8 mouse cellular contexts compared by ENCODE assay signal in the genomic region with DNA sequence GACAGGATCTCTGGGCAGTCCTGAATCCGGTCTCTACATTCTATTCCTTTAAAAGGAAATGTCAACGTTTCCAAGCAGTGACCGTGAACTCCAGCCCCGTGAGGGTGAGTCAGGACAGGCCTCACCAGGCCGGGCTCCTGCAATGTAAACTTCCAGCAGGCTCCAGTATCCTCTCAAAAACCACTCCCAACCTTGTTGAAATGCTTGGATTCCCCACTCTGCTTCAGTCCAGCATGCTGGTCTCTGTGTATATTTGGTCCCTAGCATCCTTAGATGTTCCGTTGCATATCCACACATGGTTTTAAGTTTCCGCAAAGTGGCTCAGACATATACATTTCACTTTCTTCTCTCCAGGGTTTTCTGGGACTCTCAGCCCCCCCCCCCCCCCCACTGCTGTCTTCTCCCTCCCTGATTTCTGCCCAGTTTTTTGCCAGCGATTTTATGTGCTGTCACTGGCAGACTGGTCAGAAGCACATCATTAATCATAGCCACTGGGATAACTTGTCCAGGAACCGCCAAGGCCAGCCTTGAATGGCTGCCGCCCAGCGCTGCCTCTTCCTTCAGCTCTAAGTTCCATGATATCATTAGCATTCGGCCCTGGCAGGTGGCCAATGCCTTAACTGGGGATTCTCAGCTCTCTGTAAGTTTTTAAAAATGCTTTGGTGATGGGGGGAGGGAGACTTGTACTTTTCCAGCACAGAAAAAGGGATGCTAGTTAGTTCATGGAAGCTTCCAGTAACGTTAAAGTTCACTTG.
DNase-seq lines count a peak whose midpoint lies in the region; ATAC-seq and TF ChIP-seq lines count a peak whose summit lies in the region.

No protein-coding gene starts in this region.

- DNase-seq in midbrain, embryonic 10.5 days (ENCODE audit: low spot score): no peak
- peak; percentile 23 to 35 for DNase-seq in frontal cortex, postnatal 14 days (ENCODE audit: low spot score in 2 of 2)
- DNase-seq in heart, postnatal 4 days: peak; percentile 89
- peak; percentile 92 for DNase-seq in limb, embryonic 14.5 days (ENCODE audit: low spot score)
- peak; percentile 87 for DNase-seq in ovary, adult 18-20 months (ENCODE audit: low spot score)
- no peak for DNase-seq in B cell, adult 2 months
- no peak for DNase-seq in thymus, postnatal 4 days

- H3K4me2 ChIP-seq in midbrain, embryonic 13.5 days (replicated peaks): no peak overlapping the region
- H3K4me2 ChIP-seq in limb, embryonic 14.5 days (replicated peaks; ENCODE audit: low read depth, low read length, severe bottlenecking): peak overlapping the region; percentile 13; the same call in 1 of the 2 replicates

- H3K9ac ChIP-seq in midbrain, embryonic 13.5 days (replicated peaks): no peak overlapping the region
- H3K9ac ChIP-seq in limb, embryonic 14.5 days (ENCODE audit: low read depth, low read length, severe bottlenecking): no peak overlapping the region

- H3K27me3 ChIP-seq in midbrain, embryonic 13.5 days: no peaks in the 10 kb centered on the region
- no peaks in the 10 kb centered on the region for H3K27me3 ChIP-seq in midbrain, embryonic 10.5 days (ENCODE audit: low read depth, poor library complexity, severe bottlenecking)
- no peaks in the 10 kb centered on the region for H3K27me3 ChIP-seq in limb, embryonic 14.5 days (ENCODE audit: control insufficient read depth, insufficient read depth, low read length)

- no peak overlapping the region for H3K4me3 ChIP-seq in midbrain, embryonic 13.5 days (replicated peaks)
- H3K4me3 ChIP-seq in midbrain, embryonic 10.5 days: no peak overlapping the region
- H3K4me3 ChIP-seq in limb, embryonic 14.5 days (replicated peaks; ENCODE audit: low read length): no peak overlapping the region

- no peak for TF ChIP-seq POLR2A in limb, embryonic 14.5 days (IDR thresholded peaks at IDR 0.05; ENCODE audit: borderline replicate concordance, extremely low read depth, insufficient read depth, insufficient read length)

- peaks cover 15% of the 10 kb centered on the region for H3K4me1 ChIP-seq in midbrain, embryonic 13.5 days (replicated peaks)
- 0 out of 2 replicates have a peak, but pooled peaks cover 7% of the 10 kb centered on the region for H3K4me1 ChIP-seq in midbrain, embryonic 10.5 days
- peaks cover 30% of the 10 kb centered on the region for H3K4me1 ChIP-seq in limb, embryonic 14.5 days (ENCODE audit: control insufficient read depth, insufficient read depth, low read length)

- no peaks in the 10 kb centered on the region for H3K9me3 ChIP-seq in midbrain, embryonic 13.5 days
- no peaks in the 10 kb centered on the region for H3K9me3 ChIP-seq in midbrain, embryonic 10.5 days (replicated peaks)
- no peaks in the 10 kb centered on the region for H3K9me3 ChIP-seq in limb, embryonic 14.5 days (ENCODE audit: control insufficient read depth, low read length)

- peak; percentile 63 for ATAC-seq in midbrain, embryonic 13.5 days
- peak; percentile 69 for ATAC-seq in limb, embryonic 14.5 days (ENCODE audit: low FRiP score, low read depth)

- H3K27ac ChIP-seq in midbrain, embryonic 13.5 days: no peak overlapping the region
- no peak overlapping the region for H3K27ac ChIP-seq in midbrain, embryonic 10.5 days (replicated peaks)
- H3K27ac ChIP-seq in limb, embryonic 14.5 days (replicated peaks; ENCODE audit: low read depth, low read length): peak overlapping the region; percentile 28

- WGBS in midbrain, embryonic 13.5 days: 62% methylated on average over 13 of the region's 13 CpGs
- 77% methylated on average over 13 of the region's 13 CpGs for WGBS in midbrain, embryonic 10.5 days
- 39% methylated on average over 13 of the region's 13 CpGs for WGBS in limb, embryonic 14.5 days

- H3K36me3 ChIP-seq in midbrain, embryonic 13.5 days: no peaks in the 10 kb centered on the region
- no peaks in the 10 kb centered on the region for H3K36me3 ChIP-seq in midbrain, embryonic 10.5 days
- H3K36me3 ChIP-seq in limb, embryonic 14.5 days (ENCODE audit: control insufficient read depth, insufficient read depth, low read length): no peaks in the 10 kb centered on the region

Comparison
In these comparisons a context has a peak if more than half of its experiments do, and no peak if none do; other contexts are left out.
1. DNase-seq: peak in frontal cortex, postnatal 14 days (2 of 2), heart, postnatal 4 days (single experiment), limb, embryonic 14.5 days (single experiment) and ovary, adult 18-20 months (single experiment); none in midbrain, embryonic 10.5 days (single experiment), B cell, adult 2 months (0 of 2) and thymus, postnatal 4 days (single experiment).